Mouse (Mus musculus) pancreas, adult 10 weeks (tissue): ENCODE measurements around the gene Skint2. TPM values are rescaled to one million over a fixed set of nuclear protein-coding genes. Genes with fewer than 3 reads are reported as not detected.

Experiments used
- polyA plus RNA-seq: library from polyadenylated mRNA; stranded (reverse); fragments of 350-450 nt; fragmentation: Illumina TruSeq; extraction: RNeasy Lipid Tissue Mini Kit (QIAGEN cat#74804); gene quantifications from one replicate; pipeline ENCODE4 v1.2.3, GENCODE M21; 2015; ENCODE audit warnings: low read depth, low replicate concordance; ENCODE audit not compliant: insufficient read depth

The Skint2 gene
- not detected for polyA plus RNA-seq

GRCm38 (mm10) chr4:112556894-112557293, at the start of gene Skint2:
Skint2 (plus strand) TSS chr4:112557194.

Other genes starting within 250 kb of the Skint2 start
- not detected for gene Skint9, start 123.2 kb upstream of the Skint2 start, polyA plus RNA-seq
- gene Skint10, start 217.7 kb downstream of the Skint2 start, polyA plus RNA-seq = not detected